Mouse (Mus musculus) right cerebral cortex, postnatal 4 days (tissue): Measurements from ENCODE around the gene Pigc.

Source experiments
- DNase-seq: peaks from one replicate; pipeline ENCODE4 v3.0.0-alpha.2; 2022

The Pigc gene

DNA sequence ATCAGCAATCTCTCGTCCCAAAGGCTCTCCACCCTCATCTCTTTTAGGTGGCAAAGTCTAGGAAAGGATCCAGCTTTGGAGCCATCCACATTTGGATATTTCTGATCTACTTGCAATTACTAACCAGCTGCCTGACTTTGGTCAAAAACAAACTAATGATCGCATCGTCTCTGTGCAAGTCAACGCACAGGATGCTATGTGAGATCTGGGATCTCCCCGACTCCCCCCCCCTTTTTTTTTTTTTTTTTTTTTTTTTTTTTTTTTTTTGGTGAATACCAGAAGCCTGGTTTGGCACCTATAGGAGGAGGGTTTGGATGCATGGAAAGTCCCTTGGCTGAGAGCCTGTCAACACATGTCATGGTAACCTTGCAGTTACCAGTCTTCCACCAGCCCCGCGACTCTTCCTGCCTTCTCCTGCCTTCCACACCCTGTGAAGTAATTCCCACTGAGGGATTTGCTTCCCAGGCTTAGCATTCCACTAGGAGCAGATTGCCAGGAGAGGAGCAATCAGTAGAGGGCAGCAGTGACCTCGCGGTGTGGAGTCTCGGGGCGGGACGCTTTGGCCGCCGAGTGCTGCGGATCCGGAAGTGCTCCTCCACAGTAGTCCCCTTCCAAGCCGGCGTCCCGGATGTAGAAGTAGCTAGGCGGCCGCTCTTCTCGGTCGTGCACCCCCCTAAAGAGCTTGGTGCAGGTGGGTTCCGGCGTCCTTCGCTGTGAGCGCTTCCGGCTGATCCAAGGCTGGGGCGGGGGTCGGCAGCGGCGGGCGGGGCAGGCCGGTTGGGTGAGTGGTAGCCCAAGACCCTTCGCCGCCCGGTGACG, at the start of gene Pigc:
Pigc (plus strand) TSS at position 598 of the 819 bp plus-strand sequence.
- DNase-seq: peak; percentile 91

DNA sequence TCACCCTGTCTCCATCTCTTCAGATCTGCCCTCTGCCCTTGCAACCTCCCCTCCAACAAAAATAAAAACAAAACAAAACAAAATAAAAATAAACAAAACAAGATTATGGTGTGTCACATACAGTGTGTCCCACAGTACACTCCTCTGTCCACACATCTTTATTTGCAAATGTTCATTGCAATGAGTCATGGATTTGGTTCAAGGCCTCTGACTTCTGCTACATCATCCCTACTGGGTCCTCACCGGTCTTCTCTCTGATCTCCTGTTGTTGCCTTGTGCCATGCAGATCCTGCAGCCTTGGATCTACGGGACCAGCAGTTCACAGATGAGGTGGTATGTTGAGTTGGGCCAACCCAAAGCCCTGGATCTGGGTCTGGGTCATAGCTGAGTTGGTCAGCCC, 49.4 kb upstream of the Pigc start:
- DNase-seq: no peak

DNA sequence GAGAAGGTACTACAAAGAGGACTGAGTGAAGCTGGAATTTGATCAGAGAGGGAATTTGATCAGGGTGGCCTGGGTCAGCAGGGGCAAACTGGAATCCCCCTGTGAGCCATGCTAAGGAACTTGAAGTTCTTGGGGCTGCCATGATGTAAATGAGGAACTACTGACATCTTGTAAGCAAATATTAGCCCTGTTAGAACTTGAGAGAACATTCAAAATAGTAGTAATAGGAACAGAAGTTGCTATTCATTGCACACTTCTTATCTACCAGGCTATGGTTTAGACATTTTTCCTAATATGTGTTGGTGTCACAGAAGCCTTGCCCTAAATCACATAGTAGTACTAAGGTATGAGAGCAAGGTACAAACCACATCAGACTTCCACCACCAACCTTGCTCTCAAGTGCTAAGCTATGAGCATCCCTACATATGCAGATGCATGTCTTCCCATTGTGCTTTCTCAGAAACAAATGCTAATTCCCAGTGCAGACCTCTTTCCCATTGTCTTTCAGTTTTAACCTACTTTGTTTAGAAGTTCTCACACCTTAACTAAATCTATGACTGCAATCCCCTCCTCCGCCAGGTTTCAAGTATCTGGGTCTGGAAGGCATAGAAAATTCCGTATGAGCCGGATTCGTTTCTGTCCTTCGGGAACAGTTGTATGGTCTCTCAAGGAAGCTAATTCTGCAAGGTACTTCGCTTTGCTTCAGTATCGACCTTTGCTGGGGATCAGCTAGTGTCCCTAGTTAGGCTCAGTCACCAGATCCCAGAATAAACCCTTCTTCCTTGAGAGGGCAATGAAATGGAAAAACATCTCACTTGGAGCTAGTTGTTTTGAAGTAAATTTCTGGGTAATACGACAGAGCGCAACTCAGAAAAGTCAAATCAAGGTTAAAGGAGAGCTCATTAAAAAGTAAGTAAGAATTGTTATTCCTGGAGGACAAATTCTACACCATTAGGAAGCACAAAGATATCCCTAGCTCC, 48.2 kb upstream of the Pigc start:
- no peak for DNase-seq

DNA sequence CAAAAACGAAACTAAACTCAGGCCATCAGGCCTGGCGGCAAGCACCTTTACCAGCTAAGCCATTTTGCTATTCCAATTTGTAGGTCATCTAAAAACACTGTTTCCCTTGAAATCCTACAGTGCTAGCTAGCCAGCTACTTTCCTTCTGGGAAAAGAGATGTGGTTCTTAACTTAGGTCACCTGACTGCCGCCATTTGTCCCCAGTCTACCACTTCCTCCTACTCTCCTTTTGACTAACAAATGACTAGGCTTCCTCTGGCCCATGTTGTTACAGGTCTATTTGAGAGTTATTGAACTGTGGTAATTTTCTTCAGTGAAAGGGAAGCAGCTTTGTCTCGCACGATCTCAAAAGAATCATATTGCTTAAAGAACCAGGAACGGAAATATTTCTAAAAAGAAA, 47.1 kb upstream of the Pigc start:
- DNase-seq: no peak

DNA sequence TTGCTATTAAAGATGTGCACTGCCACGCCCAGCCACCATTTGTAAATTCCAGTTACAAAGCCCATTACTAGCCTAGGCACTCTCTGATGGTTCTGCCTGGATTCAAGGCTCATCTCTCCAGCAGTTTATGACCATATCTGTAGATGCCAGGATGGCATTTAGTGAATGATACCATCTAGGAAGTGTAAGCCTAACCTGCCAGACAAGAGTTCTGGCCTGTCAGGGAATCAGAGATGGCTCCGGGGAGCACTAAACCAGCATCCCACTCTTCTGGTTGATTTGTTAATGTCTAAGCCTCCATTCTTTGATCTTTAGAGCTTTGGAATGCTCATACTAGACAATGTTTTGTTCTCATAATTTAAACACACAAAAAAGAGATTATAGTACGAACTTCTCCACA, 44.7 kb upstream of the Pigc start:
- no peak for DNase-seq

DNA sequence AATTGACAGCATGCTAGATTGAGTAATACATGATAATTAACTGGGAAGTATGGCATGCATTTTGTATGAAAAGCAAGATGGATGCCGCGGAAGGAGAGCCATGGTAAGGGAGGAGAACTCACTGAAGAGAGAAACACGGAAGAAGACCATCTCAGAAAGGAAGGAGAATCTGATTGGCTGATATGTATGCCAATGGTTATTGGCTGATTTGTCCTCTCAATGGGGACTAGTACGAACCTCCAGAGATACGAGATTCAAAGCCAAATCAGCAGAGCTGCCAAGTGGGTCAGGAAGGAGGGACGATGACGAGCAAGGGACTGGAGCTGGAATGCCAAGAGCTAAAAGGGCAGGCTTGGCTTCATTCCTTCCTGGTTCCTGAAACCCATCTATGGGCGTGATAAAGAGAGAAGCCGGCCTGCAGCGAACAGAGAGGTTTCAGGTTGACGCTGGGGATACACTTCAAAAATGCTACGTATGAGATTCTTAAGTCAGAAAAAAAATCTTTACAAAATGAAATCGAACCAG, 43.6 kb upstream of the Pigc start:
- DNase-seq: no peak

DNA sequence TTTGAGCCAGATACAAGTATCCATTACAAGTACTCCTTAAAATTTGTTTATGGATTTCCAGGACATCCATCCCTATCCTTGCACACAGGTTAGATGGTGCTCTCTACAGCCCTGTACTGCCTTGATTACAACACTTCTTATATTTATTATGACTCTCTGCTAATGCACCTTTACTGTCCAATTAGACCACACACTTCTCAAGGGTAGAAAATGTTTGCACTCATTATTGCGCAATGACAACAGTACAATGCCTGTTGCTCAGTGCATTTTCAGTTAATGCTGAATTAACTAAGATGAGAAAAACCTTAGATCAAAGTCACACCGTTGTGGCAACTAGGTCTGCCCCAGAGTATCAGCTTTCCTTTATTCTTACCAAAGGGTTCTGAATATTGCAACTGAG, 41.0 kb upstream of the Pigc start:
- no peak for DNase-seq

DNA sequence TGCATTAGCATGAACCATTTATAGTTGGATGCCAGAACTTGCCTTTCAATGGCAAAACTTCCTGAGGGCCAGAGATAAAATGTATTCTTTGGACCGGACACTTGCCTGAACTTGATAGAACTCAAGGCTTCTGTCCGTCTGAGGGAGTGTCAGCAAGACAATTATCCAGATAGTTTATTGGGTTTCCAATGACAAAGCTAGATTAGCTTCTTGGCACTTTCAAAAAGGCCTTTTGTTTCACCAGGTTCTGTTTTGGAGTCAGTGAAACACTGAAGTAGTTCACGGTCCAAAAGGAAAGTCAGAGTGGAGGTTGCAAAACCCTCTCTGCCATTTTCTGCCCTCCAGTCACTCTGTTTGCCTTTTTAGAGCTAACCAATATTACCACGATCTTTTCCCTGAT, 37.7 kb upstream of the Pigc start:
- no peak for DNase-seq

DNA sequence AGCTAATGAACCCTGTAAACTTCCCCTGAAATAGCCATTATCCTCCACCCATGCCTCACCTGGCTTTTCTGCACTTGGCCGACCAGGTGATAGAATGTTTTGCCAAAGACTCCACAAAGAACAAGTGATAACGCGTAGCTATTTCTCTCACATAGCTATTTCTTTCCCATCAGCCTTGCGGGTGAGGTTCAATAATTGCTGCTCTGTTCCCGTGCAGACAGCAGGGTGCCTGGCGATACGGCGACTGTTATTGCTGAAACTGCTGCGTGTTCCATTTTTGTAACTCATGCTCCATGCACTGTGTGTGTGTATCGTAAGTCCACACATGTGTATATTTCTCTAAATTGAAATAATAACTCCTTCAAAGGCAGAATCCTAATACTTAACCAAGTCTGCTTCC, 37.2 kb upstream of the Pigc start:
- DNase-seq: no peak

DNA sequence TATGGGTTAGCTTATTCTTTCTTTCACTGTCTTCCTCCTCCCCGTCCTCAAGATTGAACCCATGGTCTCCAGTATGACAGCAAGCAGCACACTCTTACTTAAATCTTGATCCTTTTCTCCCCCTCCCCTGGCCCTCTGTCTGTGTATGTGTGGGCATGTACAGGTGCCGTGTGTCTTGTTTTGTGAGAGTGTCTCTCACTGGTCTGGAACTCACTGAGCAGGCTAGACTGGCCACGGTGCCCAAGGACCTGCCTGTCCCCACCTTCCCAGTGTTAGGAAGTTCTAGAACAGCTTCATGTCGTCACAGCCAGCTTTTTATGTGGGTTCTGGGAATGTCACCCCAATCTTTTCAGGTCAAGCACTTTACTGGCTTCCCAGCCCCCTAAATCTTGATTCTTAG, 36.7 kb upstream of the Pigc start:
- no peak for DNase-seq

DNA sequence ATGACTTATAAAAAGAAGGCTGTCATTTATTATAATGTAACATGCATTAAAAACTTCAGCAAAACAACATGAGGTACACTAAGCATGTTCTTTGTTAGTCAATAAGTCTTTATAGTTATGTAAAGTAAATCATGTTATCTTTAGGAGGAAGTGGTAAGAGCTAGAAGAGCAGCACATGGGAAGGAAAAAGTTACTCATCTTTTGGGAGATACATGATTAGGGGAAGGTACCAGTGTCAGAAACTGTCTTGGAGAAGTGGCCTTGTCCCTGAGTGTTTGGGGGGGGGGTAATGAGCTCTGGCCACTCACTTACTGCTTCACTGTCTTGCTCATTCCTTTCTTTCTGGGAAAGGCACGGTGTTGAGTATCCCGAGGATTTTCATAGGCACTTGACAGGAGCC, 26.9 kb upstream of the Pigc start:
- no peak for DNase-seq

DNA sequence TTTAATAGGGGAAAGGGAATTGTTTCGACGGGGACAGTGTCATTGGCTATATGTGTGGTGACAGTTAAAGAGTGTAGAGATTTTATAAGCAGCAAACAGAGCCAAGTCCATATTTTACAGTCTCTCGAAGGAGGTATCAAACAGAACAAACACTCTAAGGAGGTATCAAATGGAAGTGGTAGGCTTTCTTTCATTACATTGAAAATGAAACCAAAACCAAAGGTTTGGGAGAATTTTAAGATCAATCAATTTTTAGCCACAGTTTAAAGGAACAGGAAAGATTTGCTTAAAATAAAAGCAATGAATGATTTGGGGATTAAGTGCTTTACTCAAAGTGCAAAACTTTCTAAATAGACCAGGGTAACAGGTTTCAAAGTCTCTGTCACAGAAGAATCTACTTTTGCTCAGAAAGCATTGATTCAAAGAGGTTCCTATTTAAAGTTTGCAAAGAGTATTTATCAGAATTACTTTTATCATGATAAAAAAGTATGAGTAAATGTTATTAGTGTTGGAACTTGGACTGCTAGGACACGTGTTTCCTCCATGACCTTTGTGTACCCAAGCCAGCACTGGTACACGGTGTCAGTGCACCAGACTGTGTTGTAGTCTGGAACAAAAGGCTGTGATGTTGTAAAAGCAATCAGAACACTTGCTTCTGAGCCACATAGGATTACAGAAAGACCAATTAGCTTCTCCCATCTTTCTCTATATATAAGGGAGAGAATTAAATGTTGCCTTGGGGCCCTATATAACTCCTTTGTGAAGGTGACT, 17.8 kb upstream of the Pigc start:
- no peak for DNase-seq

DNA sequence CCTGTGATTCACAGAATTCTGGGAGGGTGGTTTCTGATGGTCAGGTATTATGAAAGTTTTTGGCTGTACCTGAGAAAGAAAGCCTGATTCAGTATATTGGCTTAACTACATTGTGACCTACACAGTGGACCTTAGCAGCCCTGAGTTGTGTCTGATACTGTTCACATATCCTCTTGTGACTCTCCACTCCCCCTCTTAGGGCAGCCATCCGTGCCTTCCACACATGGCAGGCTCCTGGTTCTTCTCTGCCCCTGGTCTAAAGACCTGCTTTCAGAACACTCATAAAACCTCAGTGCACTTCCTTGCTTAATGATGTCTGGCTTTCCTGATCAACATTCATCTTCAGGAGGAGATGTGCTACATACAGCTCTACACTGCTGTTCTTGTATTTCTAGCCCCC, 16.4 kb upstream of the Pigc start:
- DNase-seq: no peak

DNA sequence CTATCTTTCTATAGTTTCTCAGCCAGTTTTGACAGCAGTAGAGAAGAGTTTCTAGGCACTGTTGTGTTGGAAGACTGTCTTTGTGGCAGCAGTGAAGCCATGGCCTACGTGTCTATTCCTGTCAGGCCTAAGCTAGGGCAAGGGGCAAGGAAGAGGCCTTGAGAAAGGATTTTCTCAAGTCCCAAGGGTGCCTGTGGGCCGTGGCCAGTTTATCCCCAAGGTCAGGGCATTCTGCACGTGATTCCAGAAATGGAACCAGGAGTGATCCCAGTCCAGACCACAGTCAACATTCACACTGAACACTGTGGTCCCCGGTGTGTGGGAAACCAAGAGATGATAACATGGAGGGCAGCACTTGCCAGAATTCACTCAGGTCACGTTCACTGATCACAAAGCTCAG, 13.1 kb upstream of the Pigc start:
- no peak for DNase-seq

DNA sequence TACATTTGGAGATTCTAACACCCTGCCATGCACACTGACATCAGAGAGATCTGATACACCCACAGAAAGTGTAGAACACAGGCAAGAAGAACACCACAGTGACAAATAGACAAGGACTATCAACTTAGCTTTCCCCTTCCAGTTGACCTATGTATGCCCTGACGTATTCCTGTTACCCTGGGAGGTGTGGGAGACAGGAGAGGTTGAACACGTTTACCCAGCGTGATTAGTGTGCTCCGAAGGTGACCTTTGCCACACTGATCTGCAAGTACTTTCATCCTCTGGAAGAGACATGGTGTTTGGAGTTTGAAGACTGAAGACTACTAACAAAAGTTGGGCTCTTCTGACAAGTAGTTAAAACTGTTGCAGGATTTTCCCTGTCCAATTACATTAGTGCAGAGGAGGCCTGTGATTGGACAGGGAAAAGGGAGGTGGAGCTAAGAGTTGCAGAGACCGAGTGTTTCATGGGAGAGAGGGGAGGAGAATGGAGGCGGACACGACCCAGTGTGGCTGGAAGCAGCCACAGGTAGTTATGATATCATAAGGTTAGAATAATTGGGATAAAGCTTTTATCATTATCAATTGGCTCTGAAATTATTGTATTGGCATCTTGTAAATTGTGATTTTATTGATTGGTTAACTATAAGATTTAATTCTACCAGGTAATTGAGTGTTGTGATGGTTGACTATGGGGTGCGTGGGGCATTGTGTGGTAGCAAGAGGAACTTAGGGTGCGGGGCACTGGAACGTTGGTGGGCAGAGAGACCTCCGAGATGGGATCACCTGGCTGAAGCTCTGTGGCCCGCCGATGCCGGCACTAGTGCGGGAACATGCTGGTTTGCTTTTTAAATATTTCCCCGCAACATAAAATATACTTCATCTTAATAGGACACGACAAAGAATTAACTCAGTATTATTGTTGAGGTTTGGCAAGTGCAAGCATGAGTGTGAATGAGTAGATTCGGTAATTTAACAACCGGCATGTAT, 10.7 kb upstream of the Pigc start:
- DNase-seq: no peak

DNA sequence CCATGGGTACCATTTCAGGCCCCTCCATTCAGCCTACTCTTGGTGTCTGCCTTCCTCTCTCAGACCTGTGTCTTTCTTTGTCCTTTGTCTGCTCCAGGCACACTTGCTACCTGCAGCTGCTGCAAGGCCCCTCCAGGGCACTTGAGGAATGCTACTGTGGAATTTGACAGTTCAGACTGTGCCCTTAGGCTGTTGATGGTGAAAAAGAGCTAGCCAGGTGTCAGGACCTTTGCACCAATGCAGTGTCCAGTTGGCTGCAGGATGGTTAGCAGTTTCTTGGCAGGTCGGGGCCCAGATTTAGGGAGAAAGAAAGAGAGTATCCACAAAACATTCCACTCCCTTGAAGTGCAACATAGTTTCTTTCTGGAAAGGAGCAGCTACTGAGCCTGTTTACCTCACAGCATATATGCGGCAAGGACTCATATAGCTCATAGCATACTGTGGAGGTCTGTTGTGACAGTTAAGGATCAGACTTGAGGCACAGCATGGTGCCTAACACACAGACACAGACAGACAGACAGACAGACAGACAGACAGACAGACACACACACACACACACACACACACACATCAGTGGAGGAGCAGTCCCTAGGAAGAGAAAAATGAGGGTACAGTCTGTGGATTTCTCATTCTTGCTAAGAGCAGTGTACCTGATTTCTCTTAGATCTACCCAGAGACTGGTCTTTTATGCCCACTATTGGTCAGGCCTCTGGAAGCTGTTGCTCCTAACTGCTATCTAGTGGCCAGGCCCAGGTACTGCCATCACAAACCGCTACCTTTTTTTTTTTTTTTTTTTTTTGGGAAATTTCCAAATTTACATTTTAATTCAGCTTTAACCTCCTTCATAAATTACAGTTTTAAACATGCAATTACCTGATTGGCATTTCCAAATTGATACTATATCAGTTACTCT, 6.3 kb upstream of the Pigc start:
- DNase-seq: no peak

DNA sequence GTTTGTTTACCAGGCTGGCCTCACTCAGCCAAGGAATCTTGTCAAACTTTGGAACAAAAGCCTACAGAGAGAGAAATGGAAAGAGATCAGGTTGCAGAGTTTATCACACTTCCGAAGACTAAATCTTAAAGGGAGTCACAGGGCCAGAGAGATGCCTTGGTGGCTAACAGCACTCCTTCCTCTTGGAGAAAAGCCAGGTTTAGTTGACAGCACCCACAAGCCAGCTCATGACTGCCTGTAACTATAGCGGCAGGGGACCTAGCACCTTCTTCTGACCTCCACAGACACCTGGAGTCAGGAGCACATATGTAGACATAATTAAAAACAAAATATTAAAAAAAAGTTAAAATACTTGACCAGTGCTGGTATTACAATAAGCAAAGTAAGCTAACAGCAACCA, 1.1 kb upstream of the Pigc start:
- DNase-seq: no peak

DNA sequence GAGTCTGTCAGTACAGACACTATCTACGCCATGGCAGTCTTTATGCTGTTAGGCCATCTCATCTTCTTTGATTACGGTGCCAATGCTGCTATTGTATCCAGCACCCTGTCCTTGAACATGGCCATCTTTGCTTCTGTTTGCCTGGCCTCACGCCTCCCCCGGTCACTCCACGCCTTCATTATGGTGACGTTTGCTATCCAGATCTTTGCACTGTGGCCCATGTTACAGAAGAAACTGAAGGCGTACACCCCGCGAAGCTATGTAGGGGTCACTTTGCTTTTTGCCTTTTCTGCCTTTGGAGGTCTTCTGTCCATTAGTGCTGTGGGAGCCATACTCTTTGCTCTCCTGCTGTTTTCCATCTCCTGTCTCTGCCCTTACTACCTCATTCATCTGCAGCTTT, 1.9 kb downstream of the Pigc start:
- DNase-seq: no peak

DNA sequence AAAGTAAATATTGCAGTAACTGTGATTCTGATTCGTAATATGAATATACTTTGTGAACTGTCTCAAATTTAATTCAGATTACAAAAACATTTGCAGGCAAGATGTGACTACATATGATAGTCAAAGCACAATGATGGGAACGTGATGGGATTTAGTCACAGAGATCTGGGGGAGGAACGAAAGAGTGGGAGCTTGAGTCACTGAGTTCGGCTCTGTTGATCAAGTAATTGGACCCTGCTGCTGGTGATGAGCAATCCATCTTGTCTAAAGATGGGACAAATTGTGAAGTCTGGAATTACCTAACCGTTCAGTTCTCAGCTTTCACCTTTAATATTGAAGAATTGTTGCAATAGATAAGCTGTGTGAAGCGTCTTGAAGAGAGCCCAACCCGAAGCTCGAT, 3.2 kb downstream of the Pigc start:
- no peak for DNase-seq
